Mouse (Mus musculus): Measurements from ENCODE around the gene Ugcg. TPM values are rescaled to one million over a fixed set of nuclear protein-coding genes. Genes with fewer than 3 reads are reported as not detected.
A peak's percentile ranks its signal among the peaks of the same experiment; 100 is the strongest.

Ugcg gene
- total and polyA plus RNA-seq, 3 experiments, result 30.8 to 45.4 TPM; not detected in 1

GRCm38 (mm10) chr4:59197078-59197424, 8.0 kb downstream of the Ugcg start:
- Histone ChIP-seq H3K27me3 (ENCODE audit: control insufficient read depth in 1 of 2, insufficient read depth in 2 of 2, low read length in 2 of 2) (no peaks in the 10 kb centered on the region), H3K9me3 (replicated peaks; ENCODE audit: insufficient read depth, low read length) (no peaks in the 10 kb centered on the region), H3K4me3 (ENCODE audit: control insufficient read depth in 1 of 2, insufficient read depth in 1 of 2, low read depth in 2 of 2, low read length in 2 of 2) (0 out of 4 replicates have a peak overlapping the region, but pooled peaks of 1 of the 2 experiments have one; percentile 23), H3K79me2 (ENCODE audit: control insufficient read depth, insufficient read depth, low read length, poor library complexity) (peaks cover 84% of the 10 kb centered on the region), H3K9ac (ENCODE audit: control insufficient read depth, low read depth, low read length, poor library complexity, severe bottlenecking) (peak overlapping the region; percentile 26; the same call in 1 of the 2 replicates), H3K36me3 (ENCODE audit: control insufficient read depth in 1 of 2, insufficient read depth in 2 of 2, low read length in 2 of 2) (peaks cover 0 to 77% of the 10 kb centered on the region in 2 experiments), H3K4me1 (ENCODE audit: control insufficient read depth in 1 of 2, insufficient read depth in 2 of 2, low read length in 2 of 2) (peaks cover 39 to 53% of the 10 kb centered on the region in 2 experiments), H3K27ac (ENCODE audit: control insufficient read depth, low read depth, low read length) (peak overlapping the region; percentile 57)
- TF ChIP-seq UBTF (IDR thresholded peaks at IDR 0.05; ENCODE audit: borderline replicate concordance, insufficient read depth, low read depth, low read length), result no peak
- TF ChIP-seq TCF12 (IDR thresholded peaks at IDR 0.05; ENCODE audit: low read depth, low read length), result no peak
- TF ChIP-seq E2F4 (IDR thresholded peaks at IDR 0.05; ENCODE audit: borderline replicate concordance, low read depth, low read length), result no peak
- TF ChIP-seq MYC (IDR thresholded peaks at IDR 0.05; ENCODE audit: low read depth, low read length), result no peak
- no peak for TF ChIP-seq CTCF (IDR thresholded peaks at IDR 0.05 in 2 of 3, conservative IDR thresholded peaks at IDR 0.05 in 1 of 3; ENCODE audit: control insufficient read depth in 1 of 3, insufficient read depth in 1 of 3, low read depth in 2 of 3, low read length in 3 of 3, poor library complexity in 1 of 3, severe bottlenecking in 1 of 3)
- no peak for TF ChIP-seq MEF2A (IDR thresholded peaks at IDR 0.05; ENCODE audit: extremely low read depth, insufficient replicate concordance, low read depth, low read length, poor library complexity, severe bottlenecking)
- no peak for TF ChIP-seq POLR2AphosphoS5 (IDR thresholded peaks at IDR 0.05; ENCODE audit: borderline replicate concordance, low read depth, low read length)
- no peak for TF ChIP-seq TAL1 (IDR thresholded peaks at IDR 0.05; ENCODE audit: low read length)
- TF ChIP-seq ZKSCAN1 (IDR thresholded peaks at IDR 0.05; ENCODE audit: low read depth, low read length), result no peak
- no peak for TF ChIP-seq HCFC1 (IDR thresholded peaks at IDR 0.05; ENCODE audit: low read depth, low read length)
- TF ChIP-seq ZMIZ1 (IDR thresholded peaks at IDR 0.05; ENCODE audit: low read depth, low read length), result no peak
- no peak for TF ChIP-seq NELFE (IDR thresholded peaks at IDR 0.05; ENCODE audit: low read depth, low read length)
- TF ChIP-seq SIN3A (IDR thresholded peaks at IDR 0.05; ENCODE audit: low read length), result no peak
- no peak for DNase-seq (ENCODE audit: low read depth, low spot score)

GRCm38 (mm10) chr4:59197462-59197861, 8.4 kb downstream of the Ugcg start:
- H3K9me3 ChIP-seq (replicated peaks; ENCODE audit: insufficient read depth, low read length), result no peaks in the 10 kb centered on the region
- no peaks in the 10 kb centered on the region for H3K27me3 ChIP-seq (ENCODE audit: control insufficient read depth in 1 of 2, insufficient read depth in 2 of 2, low read length in 2 of 2)
- H3K4me1 ChIP-seq (ENCODE audit: control insufficient read depth in 1 of 2, insufficient read depth in 2 of 2, low read length in 2 of 2), result peaks cover 39 to 53% of the 10 kb centered on the region in 2 experiments
- H3K4me3 ChIP-seq (ENCODE audit: control insufficient read depth in 1 of 2, insufficient read depth in 1 of 2, low read depth in 2 of 2, low read length in 2 of 2), result no peak overlapping the region
- H3K79me2 ChIP-seq (ENCODE audit: control insufficient read depth, insufficient read depth, low read length, poor library complexity), result peaks cover 84% of the 10 kb centered on the region
- H3K9ac ChIP-seq (ENCODE audit: control insufficient read depth, low read depth, low read length, poor library complexity, severe bottlenecking), result 0 out of 2 replicates have a peak overlapping the region, but pooled peaks have one; percentile 26
- H3K36me3 ChIP-seq (ENCODE audit: control insufficient read depth in 1 of 2, insufficient read depth in 2 of 2, low read length in 2 of 2), result peaks cover 0 to 74% of the 10 kb centered on the region in 2 experiments
- DNase-seq (ENCODE audit: low read depth, low spot score), result no peak
- H3K27ac ChIP-seq (ENCODE audit: control insufficient read depth, low read depth, low read length), result peak overlapping the region; percentile 57; the same call in 1 of the 2 replicates
- no peak for TF ChIP-seq GATA1 (IDR thresholded peaks at IDR 0.05; ENCODE audit: low read depth, low read length)
- TF ChIP-seq GABPA (IDR thresholded peaks at IDR 0.05; ENCODE audit: low read depth, low read length), result no peak
- no peak for TF ChIP-seq MAFK (IDR thresholded peaks at IDR 0.05; ENCODE audit: borderline replicate concordance, low read depth, low read length)
- no peak for TF ChIP-seq ZC3H11A (IDR thresholded peaks at IDR 0.05; ENCODE audit: low read depth, low read length)
- no peak for TF ChIP-seq ZKSCAN1 (IDR thresholded peaks at IDR 0.05; ENCODE audit: low read depth, low read length)
- TF ChIP-seq UBTF (IDR thresholded peaks at IDR 0.05; ENCODE audit: borderline replicate concordance, insufficient read depth, low read depth, low read length), result no peak
- no peak for TF ChIP-seq ZNF384 (IDR thresholded peaks at IDR 0.05; ENCODE audit: low read depth, low read length)
- no peak for TF ChIP-seq ETS1 (IDR thresholded peaks at IDR 0.05; ENCODE audit: low read depth, low read length)
- no peak for TF ChIP-seq MXI1 (IDR thresholded peaks at IDR 0.05; ENCODE audit: low read depth, low read length)
- TF ChIP-seq CHD1 (IDR thresholded peaks at IDR 0.05; ENCODE audit: low read depth, low read length), result no peak; the same call in 1 of the 2 replicates
- TF ChIP-seq MYC (IDR thresholded peaks at IDR 0.05; ENCODE audit: low read depth, low read length), result no peak
- no peak for TF ChIP-seq SIN3A (IDR thresholded peaks at IDR 0.05; ENCODE audit: low read length)
